23 mouse cellular contexts compared by ENCODE assay signal in genomic region chr5:18250379-18251017, GRCm38 (mm10).
DNase-seq lines count a peak whose midpoint lies in the region; ATAC-seq lines count a peak whose summit lies in the region.
"Had no signal": no experiment of that assay in that cellular context is flagged by ENCODE, and none has a peak within 500 bp of the region (broad histone marks: within the 10 kb centered on the region; RNA-seq: fewer than 3 reads in every experiment).

No protein-coding gene starts in this region.

- H3K27me3 ChIP-seq in kidney, embryonic 16.5 days (ENCODE audit: insufficient read depth, low read length), result no peaks in the 10 kb centered on the region
- H3K27me3 ChIP-seq in heart, embryonic 10.5 days (ENCODE audit: insufficient read depth, poor library complexity, severe bottlenecking), result no peaks in the 10 kb centered on the region
- H3K27me3 ChIP-seq: forebrain, embryonic 13.5 days; heart, embryonic 15.5 days; midbrain, embryonic 13.5 days; neural tube, embryonic 13.5 days had no signal

- peak; percentile 39; the same call in 1 of the 2 replicates for ATAC-seq in kidney, embryonic 16.5 days (ENCODE audit: low FRiP score, low TSS enrichment)
- ATAC-seq in erythroid progenitor cell, adult 5-6 weeks (replicated peaks; ENCODE audit: low FRiP score, poor library complexity, severe bottlenecking), result no peak
- ATAC-seq: forebrain, embryonic 13.5 days; hindbrain, embryonic 16.5 days; liver, postnatal 0 days; midbrain, embryonic 13.5 days had no signal

- H3K4me2 ChIP-seq in kidney, embryonic 16.5 days (replicated peaks; ENCODE audit: low read depth, low read length), result no peak overlapping the region
- H3K4me2 ChIP-seq: forebrain, embryonic 13.5 days; heart, embryonic 15.5 days; midbrain, embryonic 13.5 days; neural tube, embryonic 13.5 days had no signal

- no peaks in the 10 kb centered on the region for H3K4me1 ChIP-seq in kidney, embryonic 16.5 days (ENCODE audit: insufficient read depth, low read length)
- H3K4me1 ChIP-seq in heart, embryonic 10.5 days, result no peaks in the 10 kb centered on the region
- H3K4me1 ChIP-seq: forebrain, embryonic 13.5 days; heart, embryonic 15.5 days; midbrain, embryonic 13.5 days; neural tube, embryonic 13.5 days had no signal

- H3K36me3 ChIP-seq in kidney, embryonic 16.5 days (ENCODE audit: insufficient read depth, low read length), result no peaks in the 10 kb centered on the region
- no peaks in the 10 kb centered on the region for H3K36me3 ChIP-seq in heart, embryonic 10.5 days
- H3K36me3 ChIP-seq: G1E; heart, embryonic 15.5 days; midbrain, embryonic 13.5 days; neural tube, embryonic 13.5 days had no signal

- peak; percentile 29 for DNase-seq in kidney, adult 11 months
- DNase-seq in kidney, postnatal 4 days, result no peak
- peak; percentile 5 for DNase-seq in lung, postnatal 36 days
- no peak for DNase-seq in lung, adult 18-20 months
- peak; percentile 6 for DNase-seq in yolk sac, embryonic 10.5 days (ENCODE audit: low spot score)
- DNase-seq in heart, embryonic 10.5 days (ENCODE audit: low spot score), result no peak
- DNase-seq: adrenal gland, postnatal 36 days; cerebellum, adult 11-12 months; cerebellum, postnatal 25 days; gastrocnemius, postnatal 25 days; heart, adult 2 months; heart, postnatal 4 days; layer of hippocampus, postnatal 36 days; liver, postnatal 0 days; thymus, postnatal 25 days had no signal

- H3K4me3 ChIP-seq in kidney, embryonic 16.5 days (ENCODE audit: low read length), result no peak overlapping the region
- H3K4me3 ChIP-seq in heart, embryonic 10.5 days, result no peak overlapping the region
- H3K4me3 ChIP-seq: forebrain, embryonic 13.5 days; heart, adult 2 months; heart, embryonic 15.5 days; midbrain, embryonic 13.5 days; neural tube, embryonic 13.5 days had no signal

- no peak overlapping the region for H3K27ac ChIP-seq in kidney, embryonic 16.5 days (ENCODE audit: low read length)
- H3K27ac ChIP-seq in heart, embryonic 10.5 days, result no peak overlapping the region
- H3K27ac ChIP-seq: forebrain, embryonic 13.5 days; heart, adult 2 months; heart, embryonic 15.5 days; midbrain, embryonic 13.5 days; neural tube, embryonic 13.5 days had no signal

- H3K9me3 ChIP-seq in kidney, embryonic 16.5 days (ENCODE audit: low read length), result no peaks in the 10 kb centered on the region
- no peaks in the 10 kb centered on the region for H3K9me3 ChIP-seq in heart, embryonic 10.5 days
- H3K9me3 ChIP-seq: forebrain, embryonic 13.5 days; G1E; heart, embryonic 15.5 days; midbrain, embryonic 13.5 days; neural tube, embryonic 13.5 days had no signal

- 70% methylated on average over 5 of the region's 5 CpGs for WGBS in kidney, embryonic 16.5 days
- 83% methylated on average over 5 of the region's 5 CpGs for WGBS in heart, embryonic 10.5 days

- no peak overlapping the region for H3K9ac ChIP-seq in kidney, embryonic 16.5 days (replicated peaks; ENCODE audit: low read length)
- H3K9ac ChIP-seq: forebrain, embryonic 13.5 days; heart, embryonic 15.5 days; liver, postnatal 0 days; midbrain, embryonic 13.5 days; neural tube, embryonic 13.5 days had no signal

Comparison
In these comparisons a context has a peak if more than half of its experiments do, and no peak if none do; other contexts are left out.
1. DNase-seq: peak in kidney, adult 11 months (single experiment), lung, postnatal 36 days (single experiment) and yolk sac, embryonic 10.5 days (single experiment); none in kidney, postnatal 4 days (0 of 2), lung, adult 18-20 months (0 of 2) and heart, embryonic 10.5 days (single experiment).